Mouse (Mus musculus) lung, adult 10 weeks (tissue): Measurements from ENCODE around the gene Dmc1. TPM values are rescaled to one million over a fixed set of nuclear protein-coding genes. Genes with fewer than 3 reads are reported as not detected.

Source experiments
- polyA plus RNA-seq: library from polyadenylated mRNA; stranded (reverse); fragments of 350-450 nt; fragmentation: Illumina TruSeq; extraction: RNeasy Lipid Tissue Mini Kit (QIAGEN cat#74804); gene quantifications from one replicate; pipeline ENCODE4 v1.2.3, GENCODE M21; 2014; ENCODE audit warnings: low read depth, low replicate concordance; ENCODE audit not compliant: insufficient read depth

Gene Dmc1
- 0.50 TPM for polyA plus RNA-seq

GRCm38 (mm10) chr15:79604990-79605665, at the start of gene Dmc1:
Dmc1 (minus strand) TSS chr15:79605109.

GRCm38 (mm10) chr15:79546410-79547288, 58.3 kb downstream of the Dmc1 start, which contains the start of gene Ddx17:
Ddx17 (minus strand) TSS chr15:79546741.

GRCm38 (mm10) chr15:79516171-79517096, 88.5 kb downstream of the Dmc1 start, which contains the start of gene Kdelr3:
Kdelr3 (plus strand) TSS chr15:79516411.

Other genes with a start within 250 kb of the Dmc1 start
- 50.1 TPM for gene Tmem184b, start 201.5 kb downstream of the Dmc1 start, polyA plus RNA-seq
- 43.2 TPM for gene Csnk1e, start 149.5 kb downstream of the Dmc1 start, polyA plus RNA-seq
- gene Kcnj4, start 99.9 kb downstream of the Dmc1 start, polyA plus RNA-seq: not detected
- gene Kdelr3, start 88.7 kb downstream of the Dmc1 start, polyA plus RNA-seq: 17.2 TPM
- gene Ddx17, start 58.4 kb downstream of the Dmc1 start, polyA plus RNA-seq: 82.4 TPM
- gene Fam227a, start 53.8 kb upstream of the Dmc1 start, polyA plus RNA-seq: 1.6 TPM
- 27.9 TPM for gene Cby1, start 54.1 kb upstream of the Dmc1 start, polyA plus RNA-seq
- 128 TPM for gene Tomm22, start 65.8 kb upstream of the Dmc1 start, polyA plus RNA-seq
- 12.8 TPM for gene Josd1, start 82.8 kb upstream of the Dmc1 start, polyA plus RNA-seq
- gene Gtpbp1, start 85.7 kb upstream of the Dmc1 start, polyA plus RNA-seq: 15.3 TPM
- gene Sun2, start 137.4 kb upstream of the Dmc1 start, polyA plus RNA-seq: 45.6 TPM
- 25.3 TPM for gene Dnal4, start 172.7 kb upstream of the Dmc1 start, polyA plus RNA-seq
- 1.9 TPM for gene Nptxr, start 199.7 kb upstream of the Dmc1 start, polyA plus RNA-seq
- gene Npcd, start 229.1 kb upstream of the Dmc1 start, polyA plus RNA-seq: not detected
- gene Cbx6, start 229.6 kb upstream of the Dmc1 start, polyA plus RNA-seq: 39.3 TPM